Mouse (Mus musculus) G1E (cell line): ENCODE measurements at regions not wholly inside any gene's neighbourhood (a gene's known extent, or its start where the extent isn't known, plus 50 kb on each side); places are given as distances from the start of the nearest gene placed in this dataset.
"Not testable (repeated sequence)": the region's sequence is repeated elsewhere in the genome, so short reads cannot be mapped to it uniquely, and the experiment has no call there.

Experiments used
- ATAC-seq: 2 replicates; pipeline ENCODE4 v1.8.0; 2016; ENCODE audit warnings: mild to moderate bottlenecking; ENCODE audit not compliant: insufficient number of reproducible peaks, poor library complexity, low FRiP score, severe bottlenecking; ENCODE audit errors: extremely low read depth
- DNase-seq: peaks from one replicate; pipeline ENCODE4 v3.0.0; 2012; ENCODE audit warnings: low spot score
- H3K27me3 ChIP-seq: 2 replicates; pipeline ENCODE4 v1.6.1; 2012; ENCODE audit warnings: mild to moderate bottlenecking, low read length, inconsistent platforms; ENCODE audit not compliant: insufficient read depth
- H3K36me3 ChIP-seq: replicated peaks from 2 replicates; pipeline ENCODE3; 2012; ENCODE audit warnings: mild to moderate bottlenecking, inconsistent platforms
- H3K4me1 ChIP-seq: 2 replicates; pipeline ENCODE4 v1.6.1; 2012; ENCODE audit warnings: low read depth, low read length, inconsistent platforms, mixed read lengths; ENCODE audit not compliant: insufficient read depth
- H3K4me3 ChIP-seq: 2 replicates; pipeline ENCODE4 v1.5.1; 2012; ENCODE audit warnings: low read depth, mild to moderate bottlenecking, inconsistent platforms, low read length, moderate library complexity, mixed read lengths
- H3K9me3 ChIP-seq: replicated peaks from 2 replicates; pipeline ENCODE4 v1.6.1; 2012; ENCODE audit warnings: inconsistent platforms
- CTCF ChIP-seq: IDR thresholded peaks from 2 replicates; pipeline ENCODE4 v1.5.1; 2012; ENCODE audit warnings: low read depth, low read length, inconsistent platforms, mixed read lengths
- GATA1 ChIP-seq: IDR thresholded peaks from 2 replicates; pipeline ENCODE4 v1.6.1; 2012; ENCODE audit warnings: borderline replicate concordance, low read length, inconsistent platforms, mixed read lengths
- GATA2 ChIP-seq: IDR thresholded peaks from 2 replicates; pipeline ENCODE4 v1.6.1; 2012; ENCODE audit warnings: low read depth, low read length, inconsistent platforms, borderline replicate concordance
- POLR2AphosphoS5 ChIP-seq: IDR thresholded peaks from 2 replicates; pipeline ENCODE4 v1.6.1; 2012; ENCODE audit warnings: low read depth, low read length, inconsistent platforms; ENCODE audit not compliant: insufficient replicate concordance
- TAL1 ChIP-seq: conservative IDR thresholded peaks from 2 replicates; pipeline ENCODE4 v1.6.1; 2012; ENCODE audit warnings: low read depth, low read length, inconsistent platforms, mixed read lengths

DNA sequence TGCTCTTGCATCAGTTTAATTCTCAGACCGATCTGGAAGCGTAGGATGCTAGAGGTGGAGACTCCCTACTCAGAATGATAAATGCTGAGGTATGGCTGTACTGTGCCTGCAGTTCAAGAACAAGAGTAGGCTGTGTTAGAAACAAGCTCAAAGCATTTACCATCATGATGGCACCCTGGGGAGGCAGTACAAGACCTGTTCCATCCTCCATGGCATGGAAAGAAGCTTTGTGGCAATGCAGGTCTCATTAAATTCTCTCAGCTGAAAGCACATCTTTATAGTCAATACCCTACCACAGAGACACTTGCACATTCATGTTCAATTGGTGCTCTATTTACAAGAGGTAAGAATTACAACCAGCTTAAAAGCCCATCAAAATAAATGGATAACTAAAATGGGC, 209.5 kb downstream of the Tbl1xr1 start:
- ATAC-seq (no peak), DNase-seq (no peak)
- H3K4me3 ChIP-seq, result no peak overlapping the region
- TF ChIP-seq GATA2, result no peak
- TF ChIP-seq POLR2AphosphoS5, result no peak
- no peak for TF ChIP-seq GATA1
- TF ChIP-seq TAL1, result no peak
- TF ChIP-seq CTCF, result no peak
- no peaks in the 10 kb centered on the region for H3K27me3 ChIP-seq
- H3K4me1 ChIP-seq, result no peaks in the 10 kb centered on the region
- H3K36me3 ChIP-seq, result no peaks in the 10 kb centered on the region
- H3K9me3 ChIP-seq, result no peaks in the 10 kb centered on the region

DNA sequence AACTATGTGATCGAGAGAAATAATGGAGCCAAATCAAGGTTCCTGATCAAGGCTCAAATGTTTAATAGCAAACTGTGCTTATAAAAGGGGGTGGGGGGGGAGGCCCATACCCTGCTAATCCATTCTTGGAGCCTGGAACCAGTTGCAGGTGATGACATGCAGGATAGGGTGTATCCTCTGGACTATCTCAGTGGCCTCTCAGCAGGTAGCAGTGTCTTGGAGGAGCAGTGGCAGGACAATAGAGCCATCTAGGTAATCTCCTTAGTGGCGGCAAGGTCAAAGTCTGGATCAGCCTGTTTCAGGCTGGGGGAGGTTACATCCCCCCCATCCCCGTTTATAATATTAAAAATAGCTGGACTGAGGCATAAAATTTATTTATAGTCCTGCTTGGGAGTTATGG, 217.0 kb downstream of the Tbl1xr1 start:
- no peak for TF ChIP-seq POLR2AphosphoS5
- no peak for TF ChIP-seq GATA2
- TF ChIP-seq GATA1, result no peak
- no peak for TF ChIP-seq TAL1
- no peak for TF ChIP-seq CTCF
- H3K9me3 ChIP-seq, result no peaks in the 10 kb centered on the region
- ATAC-seq (no peak), DNase-seq (no peak)
- no peaks in the 10 kb centered on the region for H3K27me3 ChIP-seq
- no peaks in the 10 kb centered on the region for H3K36me3 ChIP-seq
- no peaks in the 10 kb centered on the region for H3K4me1 ChIP-seq
- H3K4me3 ChIP-seq, result no peak overlapping the region

DNA sequence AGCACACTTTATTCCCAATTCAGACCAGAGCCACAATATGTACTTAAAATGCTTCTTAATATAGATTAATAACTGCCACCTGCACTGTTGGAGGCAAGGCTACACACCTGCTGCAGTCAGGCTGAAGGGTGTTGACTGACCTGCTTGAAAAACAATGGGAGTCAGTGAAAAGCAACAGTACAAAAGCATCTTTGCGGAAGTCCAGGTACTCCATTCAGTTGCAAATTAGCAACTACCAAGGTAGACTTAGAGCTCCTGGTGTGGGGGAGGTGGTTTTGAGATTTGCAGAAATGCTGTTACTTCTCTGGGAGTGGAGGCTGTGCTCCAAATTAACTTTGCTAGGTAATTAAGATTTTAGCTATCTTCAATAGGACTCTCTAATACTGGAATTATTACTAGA, 217.6 kb downstream of the Tbl1xr1 start:
- DNase-seq, ATAC-seq, H3K4me3 ChIP-seq, H3K27me3 ChIP-seq, H3K36me3 ChIP-seq, H3K4me1 ChIP-seq, H3K9me3 ChIP-seq: not testable (repeated sequence)

DNA sequence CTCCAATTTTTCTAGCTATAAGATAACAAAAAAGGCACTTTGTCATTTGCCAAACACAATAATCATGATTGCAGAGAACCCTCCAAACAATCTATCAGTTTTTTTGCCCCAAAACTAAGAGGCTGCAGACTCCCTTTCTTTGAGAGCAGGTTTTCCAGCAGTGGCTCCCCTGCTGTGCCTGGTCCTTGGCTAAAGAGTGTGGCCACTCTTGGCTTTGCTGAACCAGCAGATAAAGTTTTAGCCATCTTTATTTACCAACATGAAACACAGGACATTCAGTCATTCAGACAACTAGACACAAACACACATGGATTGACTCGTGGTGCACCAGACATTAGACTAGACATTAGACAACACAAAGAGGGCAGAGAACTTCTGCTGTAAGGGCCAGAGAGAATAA, 220.5 kb downstream of the Tbl1xr1 start:
- DNase-seq, ATAC-seq, H3K9me3 ChIP-seq, H3K4me3 ChIP-seq, H3K4me1 ChIP-seq, H3K36me3 ChIP-seq, H3K27me3 ChIP-seq: not testable (repeated sequence)

DNA sequence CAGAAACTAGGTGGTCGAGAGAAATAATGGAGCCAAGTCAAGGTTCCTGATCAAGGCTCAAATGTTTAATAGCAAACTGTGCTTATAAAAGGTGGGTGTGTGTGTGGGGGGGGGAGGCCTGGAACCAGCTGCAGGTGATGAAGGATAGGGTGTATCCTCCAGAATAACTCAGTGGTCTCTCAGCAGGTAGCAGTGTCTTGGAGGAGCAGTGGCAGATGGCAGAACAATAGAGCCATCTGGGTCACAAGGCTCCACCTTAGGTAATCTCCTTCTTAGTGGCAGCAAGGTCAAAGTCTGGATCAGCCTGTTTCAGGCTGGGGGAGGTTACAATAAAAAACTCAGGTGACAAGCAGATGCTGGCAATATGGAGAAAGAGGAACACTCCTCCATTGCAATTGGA, 221.4 kb downstream of the Tbl1xr1 start:
- not testable (repeated sequence) for H3K4me3 ChIP-seq, DNase-seq, H3K4me1 ChIP-seq, H3K9me3 ChIP-seq, H3K27me3 ChIP-seq, ATAC-seq, H3K36me3 ChIP-seq

DNA sequence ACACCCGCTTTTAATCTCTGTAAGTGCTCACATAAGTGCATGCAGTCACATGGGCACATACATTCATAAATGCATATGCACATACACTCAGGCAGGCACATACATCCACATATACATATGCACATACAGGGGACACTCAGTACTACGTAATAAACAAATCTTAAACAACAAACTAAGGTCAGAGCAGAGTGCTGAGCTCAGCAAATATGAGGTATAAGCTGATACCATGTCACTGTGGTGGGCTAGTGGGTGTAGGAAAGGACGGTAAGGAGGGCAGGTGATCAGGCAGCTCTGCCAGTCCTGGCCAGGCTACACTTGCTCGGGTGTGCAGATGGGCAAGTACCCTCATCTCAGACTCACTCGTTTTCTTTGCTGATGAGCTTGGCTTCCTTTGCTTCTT, 224.1 kb downstream of the Tbl1xr1 start:
- Histone ChIP-seq H3K4me3 (no peak overlapping the region), H3K36me3 (no peaks in the 10 kb centered on the region), H3K9me3 (no peaks in the 10 kb centered on the region), H3K27me3 (0 out of 2 replicates have a peak, but pooled peaks cover 2% of the 10 kb centered on the region), H3K4me1 (no peaks in the 10 kb centered on the region)
- ATAC-seq (no peak), DNase-seq (no peak)
- TF ChIP-seq GATA1 (no peak), CTCF (no peak), TAL1 (no peak)

DNA sequence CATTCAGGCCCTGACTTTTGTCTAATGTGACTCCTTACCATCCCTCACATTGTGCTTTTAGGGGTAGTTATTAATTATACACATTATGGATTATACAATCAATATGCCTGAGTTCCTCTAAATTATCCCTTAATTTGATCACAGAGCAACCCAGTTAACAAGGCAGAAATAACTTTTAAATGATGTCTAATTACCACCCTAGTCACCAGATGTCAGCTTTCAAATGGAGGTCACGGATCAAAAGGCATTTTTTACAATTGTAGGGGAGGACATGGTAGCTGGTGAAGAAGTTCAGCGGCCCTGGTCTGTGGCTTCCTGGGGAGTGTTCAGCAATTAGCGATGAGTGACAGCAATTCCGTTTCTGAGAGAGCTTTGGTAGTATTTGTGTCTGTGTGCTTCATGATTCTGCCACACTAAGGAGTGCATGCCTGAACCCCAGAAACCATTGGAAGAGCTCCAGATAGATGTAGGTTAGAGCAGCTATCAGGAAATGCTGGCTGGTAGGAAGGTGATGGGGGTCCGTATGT, 225.6 kb downstream of the Tbl1xr1 start:
- no peaks in the 10 kb centered on the region for H3K9me3 ChIP-seq
- DNase-seq (no peak), ATAC-seq (no peak)
- no peaks in the 10 kb centered on the region for H3K4me1 ChIP-seq
- TF ChIP-seq GATA2, result no peak
- TF ChIP-seq GATA1, result no peak
- TF ChIP-seq POLR2AphosphoS5, result no peak
- TF ChIP-seq CTCF, result no peak
- H3K27me3 ChIP-seq, result 0 out of 2 replicates have a peak, but pooled peaks cover 2% of the 10 kb centered on the region
- H3K4me3 ChIP-seq, result no peak overlapping the region
- H3K36me3 ChIP-seq, result no peaks in the 10 kb centered on the region

DNA sequence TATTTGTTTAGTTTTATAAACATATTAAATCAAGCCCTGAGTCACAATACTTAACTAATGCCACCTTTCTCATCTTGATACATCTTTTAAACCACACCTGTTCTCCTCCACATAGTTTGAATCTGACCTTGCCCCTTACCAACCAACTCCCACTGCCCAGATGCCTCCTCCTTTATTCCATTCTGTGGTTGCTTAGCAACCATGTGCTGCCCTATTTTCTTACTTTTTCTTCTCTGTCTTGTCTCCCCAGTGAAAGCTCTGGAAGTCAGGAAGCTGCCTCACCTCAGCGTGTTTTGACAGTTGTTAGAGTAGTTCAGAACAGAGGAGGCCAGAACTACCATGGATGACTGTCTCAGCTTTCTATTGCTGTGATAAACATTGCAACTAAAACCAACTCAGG, 227.7 kb downstream of the Tbl1xr1 start:
- Histone ChIP-seq H3K4me1 (no peaks in the 10 kb centered on the region), H3K9me3 (no peaks in the 10 kb centered on the region), H3K27me3 (peaks cover 4% of the 10 kb centered on the region; the same call in 1 of the 2 replicates), H3K4me3 (no peak overlapping the region), H3K36me3 (no peaks in the 10 kb centered on the region)
- no peak for DNase-seq
- TF ChIP-seq GATA2 (no peak), CTCF (no peak), TAL1 (no peak), POLR2AphosphoS5 (no peak), GATA1 (no peak)
- no peak for ATAC-seq
